Mouse (Mus musculus): ENCODE measurements around the gene Draxin. TPM values are rescaled to one million over a fixed set of nuclear protein-coding genes. Genes with fewer than 3 reads are reported as not detected.

Gene Draxin
- polyA plus RNA-seq, 1 experiment from 2014 or later: 13.1 TPM

DNA sequence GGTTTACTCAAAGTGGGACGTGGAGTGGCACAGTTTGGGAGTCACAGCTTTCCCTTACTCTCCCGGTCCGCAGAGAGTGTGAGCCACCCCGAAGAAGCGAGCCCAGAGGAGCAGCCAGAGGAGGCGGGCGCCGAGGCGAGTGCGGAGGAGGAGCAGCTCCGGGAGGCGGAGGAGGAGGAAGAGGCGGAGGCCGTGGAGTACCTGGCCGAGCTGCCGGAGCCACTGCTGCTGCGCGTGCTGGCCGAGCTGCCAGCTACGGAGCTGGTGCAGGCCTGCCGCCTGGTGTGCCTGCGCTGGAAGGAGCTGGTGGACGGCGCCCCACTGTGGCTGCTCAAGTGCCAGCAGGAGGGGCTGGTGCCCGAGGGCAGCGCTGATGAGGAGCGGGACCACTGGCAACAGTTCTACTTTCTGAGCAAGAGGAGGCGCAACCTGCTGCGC, 33.5 kb upstream of the Draxin start:
- peaks cover 84% of the 10 kb centered on the region for H3K27me3 ChIP-seq (ENCODE audit: insufficient read depth, poor library complexity, severe bottlenecking)
- whole genome bisulfite sequencing: under 1% methylated on average over 29 of the region's 29 CpGs
- H3K9me3 ChIP-seq: no peaks in the 10 kb centered on the region
- H3K4me1 ChIP-seq (replicated peaks): peaks cover 67% of the 10 kb centered on the region
- H3K4me3 ChIP-seq: peak overlapping the region; percentile 47
- H3K27ac ChIP-seq: peak overlapping the region; percentile 6; the same call in 1 of the 2 replicates
- H3K36me3 ChIP-seq: no peaks in the 10 kb centered on the region
- peak; percentile 76 for DNase-seq (ENCODE audit: low spot score)

DNA sequence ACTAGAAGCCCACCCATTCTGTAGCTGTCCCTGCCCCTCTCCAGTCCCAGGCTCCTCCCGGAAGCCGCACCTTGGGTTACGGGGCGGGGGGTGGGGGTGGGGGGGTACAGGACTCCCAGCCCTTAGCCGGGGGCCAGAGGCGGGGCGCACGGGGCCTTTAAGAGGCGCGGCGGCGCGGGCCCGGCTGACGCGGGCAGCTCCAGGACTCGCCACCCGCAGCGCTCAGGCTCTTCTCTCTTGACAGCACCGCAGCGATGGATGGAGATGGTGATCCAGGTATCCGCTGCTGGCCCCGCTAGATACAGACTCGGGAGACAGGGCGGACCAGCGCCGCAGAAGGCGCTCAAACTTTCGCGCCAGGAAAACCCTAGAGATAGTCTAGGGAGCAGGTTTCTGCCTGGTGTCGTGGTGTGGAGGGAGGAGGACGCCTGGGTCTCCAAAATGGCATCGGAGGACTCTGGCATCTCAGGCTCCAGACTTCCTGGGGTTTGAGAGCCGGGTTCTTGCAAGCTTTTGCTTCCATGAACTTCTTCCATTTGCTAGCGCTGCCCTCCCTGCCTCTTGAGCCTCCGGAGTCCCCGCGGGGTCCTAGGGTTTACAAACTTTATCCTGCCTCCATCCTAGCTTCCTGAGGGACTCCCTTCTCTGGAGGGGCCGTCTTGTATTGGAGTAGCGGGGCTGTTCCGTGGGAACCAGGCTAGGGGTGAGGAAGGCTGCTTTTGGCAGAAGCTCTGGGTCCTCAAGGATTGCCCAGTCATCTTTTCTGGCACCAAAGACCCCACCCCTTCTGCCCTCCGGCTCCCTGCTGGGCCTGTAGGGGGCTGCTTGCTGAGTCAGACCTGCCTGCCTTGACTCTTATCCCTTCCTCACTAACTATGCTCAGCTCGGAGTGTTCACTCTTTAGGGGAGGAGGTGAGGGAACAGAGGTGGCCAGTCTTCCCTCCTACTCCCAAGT, 30.2 kb upstream of the Draxin start, which contains the start of the genes Fbxo44 and Fbxo2:
Gene Fbxo44 (minus strand): TSS at position 47 of the 955 bp plus-strand sequence.
Gene Fbxo2 (plus strand): TSS at position 186 of the 955 bp plus-strand sequence.
- Histone ChIP-seq H3K27ac (peak within 1 kb of the TSS; percentile 95), H3K36me3 (peaks cover 29% of the 10 kb centered on the region), H3K9me3 (no peaks in the 10 kb centered on the region), H3K27me3 (ENCODE audit: insufficient read depth, poor library complexity, severe bottlenecking) (peaks cover 64% of the 10 kb centered on the region), H3K4me1 (replicated peaks) (peaks cover 70% of the 10 kb centered on the region), H3K4me3 (peak within 1 kb of the TSS; percentile 81)
- WGBS: under 1% methylated on average over 43 of the region's 43 CpGs
- DNase-seq (ENCODE audit: low spot score): peak; percentile 31

DNA sequence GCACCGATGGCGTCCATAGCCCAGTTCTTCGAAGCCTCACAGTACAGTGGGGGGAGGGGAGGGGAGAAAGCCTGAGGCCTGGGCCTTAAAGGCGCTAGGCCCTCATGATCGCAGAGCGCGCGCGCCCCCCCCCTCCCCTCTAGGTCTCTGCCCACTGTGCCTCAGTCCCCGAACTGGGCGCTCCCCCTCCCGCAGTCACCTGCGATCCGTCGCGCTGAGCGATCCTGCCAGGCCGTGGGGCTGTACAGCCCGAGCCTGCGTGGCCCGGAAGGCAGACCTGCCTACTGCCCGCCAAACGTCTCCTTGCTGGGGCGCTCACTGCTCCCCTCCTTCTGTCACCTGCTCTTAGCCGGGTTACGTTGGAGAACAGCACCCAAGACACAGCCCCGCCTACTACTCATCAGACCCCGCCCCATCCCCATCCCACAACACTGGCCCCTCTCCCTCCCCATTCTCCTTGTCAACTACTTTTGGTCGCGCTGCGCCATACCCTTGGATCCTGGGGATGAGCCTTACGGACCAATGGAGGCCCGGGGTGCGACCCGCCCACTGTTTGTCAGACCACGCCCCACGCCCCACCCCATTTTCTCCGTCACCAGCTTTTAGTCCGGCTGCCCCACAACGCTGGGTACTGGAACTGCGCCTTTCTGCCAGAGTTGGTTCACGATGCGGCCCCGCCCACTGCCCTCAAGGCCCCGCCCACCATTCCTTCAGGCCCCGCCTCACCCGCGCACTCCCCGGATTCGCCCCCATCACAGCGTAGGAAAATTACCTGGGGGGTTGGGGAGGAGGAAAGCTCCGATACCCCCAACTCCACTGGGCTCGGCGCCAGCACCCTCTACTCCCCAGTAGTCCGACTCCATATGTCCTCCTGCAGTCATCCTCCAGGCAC, 29.3 kb upstream of the Draxin start:
- under 1% methylated on average over 55 of the region's 55 CpGs for WGBS
- peak overlapping the region; percentile 81 for H3K4me3 ChIP-seq
- H3K9me3 ChIP-seq: no peaks in the 10 kb centered on the region
- H3K27ac ChIP-seq: peak overlapping the region; percentile 95
- DNase-seq (ENCODE audit: low spot score): peak; percentile 98
- peaks cover 38% of the 10 kb centered on the region for H3K36me3 ChIP-seq
- H3K4me1 ChIP-seq (replicated peaks): peaks cover 61% of the 10 kb centered on the region
- peaks cover 55% of the 10 kb centered on the region for H3K27me3 ChIP-seq (ENCODE audit: insufficient read depth, poor library complexity, severe bottlenecking)

DNA sequence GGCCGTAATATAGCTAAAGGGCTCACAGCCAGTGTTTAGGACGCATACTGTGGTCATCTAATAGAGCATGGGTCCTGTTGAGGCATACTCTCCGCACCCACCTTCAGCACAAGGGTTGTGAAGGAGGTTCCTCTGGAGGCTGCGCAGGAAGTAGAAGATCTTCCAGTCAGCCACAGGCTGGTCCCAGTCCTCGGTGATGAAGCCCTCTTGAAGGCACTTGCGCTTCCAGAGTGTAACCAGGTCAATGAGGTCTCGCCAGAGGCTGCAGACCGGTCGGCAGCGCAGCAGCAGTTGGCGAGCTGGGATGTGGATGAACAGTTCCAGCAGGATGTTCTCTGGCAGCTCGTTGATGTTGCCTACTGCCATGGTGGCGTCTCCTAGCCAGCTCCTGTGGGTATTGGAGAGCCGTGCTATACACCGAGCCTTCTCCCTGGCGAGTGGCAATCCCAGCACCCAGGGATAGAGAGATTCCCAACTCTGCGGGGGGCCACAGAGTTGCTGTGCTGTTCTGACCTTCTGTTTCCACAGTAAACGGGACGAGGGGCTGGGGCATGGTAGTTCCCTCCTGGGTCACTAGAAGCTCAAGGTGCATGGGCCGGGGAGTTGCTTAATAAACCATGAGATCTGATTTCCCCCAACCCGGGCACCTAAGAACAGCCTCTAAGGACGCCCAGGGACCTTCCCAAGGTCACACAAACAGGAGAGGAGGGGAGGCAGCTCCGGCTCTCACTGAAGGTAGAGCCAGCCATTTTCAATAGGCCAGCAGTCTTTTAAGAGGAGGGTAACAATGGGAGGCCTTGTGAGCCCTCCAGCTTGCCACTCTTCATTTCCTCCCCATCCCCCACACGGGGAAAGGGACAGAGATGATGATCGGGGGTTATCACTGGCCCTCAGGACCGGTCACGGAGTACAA, 28.2 kb upstream of the Draxin start:
- peak overlapping the region; percentile 95 for H3K27ac ChIP-seq

DNA sequence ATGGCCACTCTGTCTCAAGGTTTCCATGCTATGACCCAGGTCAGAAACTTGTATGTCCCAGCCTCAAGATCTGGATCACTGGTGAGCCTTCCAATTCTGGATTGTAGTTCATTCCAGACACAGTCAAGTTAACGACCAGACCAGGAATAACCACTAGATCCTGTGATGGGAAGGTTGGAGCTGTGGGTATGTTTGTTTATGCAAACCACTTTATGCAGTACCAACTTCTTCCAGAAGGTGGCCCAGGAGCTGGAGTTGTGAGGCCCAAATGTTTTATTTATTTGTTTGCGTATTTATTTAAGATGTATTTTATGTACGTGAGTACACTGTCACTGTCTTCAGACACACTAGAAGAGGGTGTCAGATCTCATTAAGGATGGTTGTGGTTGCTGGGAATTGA, 24.5 kb upstream of the Draxin start:
- peaks cover 52% of the 10 kb centered on the region for H3K4me1 ChIP-seq (replicated peaks)
- DNase-seq (ENCODE audit: low spot score): no peak
- H3K27me3 ChIP-seq (ENCODE audit: insufficient read depth, poor library complexity, severe bottlenecking): peaks cover 7% of the 10 kb centered on the region
- 70% methylated on average over 3 of the region's 3 CpGs for WGBS
- H3K4me3 ChIP-seq: no peak overlapping the region
- no peaks in the 10 kb centered on the region for H3K9me3 ChIP-seq
- H3K27ac ChIP-seq: no peak overlapping the region
- H3K36me3 ChIP-seq: peaks cover 63% of the 10 kb centered on the region

More for the DNA sequence above, 28.2 kb upstream of the Draxin start:
- Histone ChIP-seq H3K27me3 (ENCODE audit: insufficient read depth, poor library complexity, severe bottlenecking) (peaks cover 44% of the 10 kb centered on the region), H3K36me3 (peaks cover 49% of the 10 kb centered on the region), H3K9me3 (no peaks in the 10 kb centered on the region), H3K4me1 (replicated peaks) (peaks cover 50% of the 10 kb centered on the region), H3K4me3 (peak overlapping the region; percentile 81)
- DNase-seq (ENCODE audit: low spot score): peak; percentile 60
- 24% methylated on average over 27 of the region's 27 CpGs for WGBS

DNA sequence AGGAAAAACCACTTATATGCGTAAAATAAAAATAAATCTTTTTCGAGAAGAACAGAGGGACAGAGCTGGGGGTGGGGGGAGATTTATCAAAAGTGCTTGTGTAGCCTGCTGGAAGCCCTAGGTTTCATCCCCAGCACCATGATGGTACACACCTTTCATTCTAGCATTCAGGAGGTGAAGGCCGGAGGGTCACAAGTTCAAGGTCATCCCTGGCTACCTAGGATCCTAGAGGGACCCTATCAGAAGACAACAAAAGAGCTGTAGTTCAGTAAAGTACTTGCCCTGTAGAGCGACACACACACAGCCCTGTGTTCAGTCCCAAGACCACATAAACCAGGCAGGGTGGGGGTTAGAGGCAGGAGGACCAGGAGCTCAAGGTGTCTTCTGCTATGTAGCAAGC, 23.5 kb upstream of the Draxin start:
- Histone ChIP-seq H3K4me1 (replicated peaks) (peaks cover 51% of the 10 kb centered on the region), H3K9me3 (no peaks in the 10 kb centered on the region), H3K4me3 (no peak overlapping the region), H3K36me3 (peaks cover 67% of the 10 kb centered on the region), H3K27me3 (ENCODE audit: insufficient read depth, poor library complexity, severe bottlenecking) (peaks cover 7% of the 10 kb centered on the region; the same call in 1 of the 2 replicates), H3K27ac (no peak overlapping the region)
- WGBS: 91% methylated on average over 4 of the region's 4 CpGs
- DNase-seq (ENCODE audit: low spot score): no peak

DNA sequence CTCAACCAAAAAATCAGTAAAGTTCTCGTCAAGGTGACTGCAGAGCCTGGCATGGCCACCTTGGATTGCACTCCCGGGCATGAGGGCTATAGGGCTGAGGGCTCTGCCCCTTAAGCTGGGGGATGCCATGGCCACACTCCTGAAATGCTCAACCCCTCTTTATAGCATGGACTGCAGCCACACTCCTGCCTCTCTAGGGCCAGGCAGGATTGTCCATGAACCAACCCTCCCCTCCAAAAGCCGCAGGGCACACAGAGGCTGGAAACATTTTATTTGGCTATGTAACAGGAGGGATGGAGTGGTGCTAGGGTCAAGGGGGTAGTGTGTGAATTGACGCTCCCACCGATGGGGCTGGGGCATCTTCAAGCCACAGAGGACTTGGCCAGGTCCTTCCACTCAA, 22.0 kb upstream of the Draxin start:
- Histone ChIP-seq H3K36me3 (peaks cover 70% of the 10 kb centered on the region), H3K27ac (no peak overlapping the region; the same call in 1 of the 2 replicates)

DNA sequence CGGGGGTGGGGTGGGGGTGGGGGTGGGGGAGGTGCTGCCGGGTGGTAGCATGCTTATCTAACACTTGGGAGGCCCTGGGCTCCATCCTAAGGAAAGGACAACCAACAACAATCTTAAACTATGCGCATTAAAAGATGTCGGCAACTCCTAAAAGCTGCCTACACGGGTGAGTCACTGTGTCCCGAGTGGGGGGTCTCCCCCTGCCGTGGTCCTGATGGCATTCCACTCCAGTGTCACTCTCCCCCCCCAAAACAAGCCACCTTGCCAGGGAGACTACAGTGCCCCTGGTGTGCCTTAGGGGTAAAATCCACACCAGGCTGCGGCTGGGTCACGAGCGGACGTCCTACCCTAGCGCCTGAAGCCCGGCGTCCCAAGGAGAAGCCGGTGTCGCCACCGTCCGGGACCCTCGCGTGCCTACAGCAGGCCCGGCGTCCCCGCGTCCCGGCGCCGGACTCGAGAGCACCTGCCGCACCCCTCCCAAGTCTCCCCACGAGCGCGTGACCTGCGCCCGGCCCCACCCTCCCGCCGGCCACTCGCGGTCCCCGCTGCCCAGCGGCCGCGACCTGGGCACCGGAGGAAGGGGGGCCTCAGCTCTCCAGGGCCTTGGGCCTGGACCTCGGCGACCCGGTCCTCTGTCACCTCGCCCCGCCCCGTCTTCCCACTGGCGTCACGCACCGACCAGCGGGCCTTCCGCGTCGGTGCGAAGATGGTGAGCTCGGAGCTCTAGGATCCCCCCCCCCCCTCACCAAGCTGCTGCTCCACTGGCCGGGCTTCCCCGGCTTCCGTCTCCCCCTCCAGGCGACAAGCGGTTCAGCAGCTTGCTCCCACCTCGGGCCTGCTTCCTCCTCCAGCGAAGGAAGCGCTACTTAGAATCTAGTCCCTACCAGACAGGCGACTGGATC, 21.0 kb upstream of the Draxin start, which contains the start of gene Fbxo6:
Gene Fbxo6 (minus strand): TSS at position 874 of the 902 bp plus-strand sequence.
- Histone ChIP-seq H3K4me3 (peak within 1 kb of the TSS; percentile 69), H3K36me3 (peaks cover 70% of the 10 kb centered on the region), H3K9me3 (no peaks in the 10 kb centered on the region), H3K4me1 (replicated peaks) (peaks cover 36% of the 10 kb centered on the region), H3K27me3 (ENCODE audit: insufficient read depth, poor library complexity, severe bottlenecking) (no peaks in the 10 kb centered on the region), H3K27ac (peak within 1 kb of the TSS; percentile 92)
- peak; percentile 88 for DNase-seq (ENCODE audit: low spot score)
- WGBS: 1% methylated on average over 67 of the region's 67 CpGs

More for the DNA sequence above, 22.0 kb upstream of the Draxin start:
- Histone ChIP-seq H3K4me3 (no peak overlapping the region; the same call in 1 of the 2 replicates), H3K9me3 (no peaks in the 10 kb centered on the region), H3K4me1 (replicated peaks) (peaks cover 40% of the 10 kb centered on the region), H3K27me3 (ENCODE audit: insufficient read depth, poor library complexity, severe bottlenecking) (no peaks in the 10 kb centered on the region)
- no peak for DNase-seq (ENCODE audit: low spot score)
- WGBS: 85% methylated on average over 5 of the region's 5 CpGs

DNA sequence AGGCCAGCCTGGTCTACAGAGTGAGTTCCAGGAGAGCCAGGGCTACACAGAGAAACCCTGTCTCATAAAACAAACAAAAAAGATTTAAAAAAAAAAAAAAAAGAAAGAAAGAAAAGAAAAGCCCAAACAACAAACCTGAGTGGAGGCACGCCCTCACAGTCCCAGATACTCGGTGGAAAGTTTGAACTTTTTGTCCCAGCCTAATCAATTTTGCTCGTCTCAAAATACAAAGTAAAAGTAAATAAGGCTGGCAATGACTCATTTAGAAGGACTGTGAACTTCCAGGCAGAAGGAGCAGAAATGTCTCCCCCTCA, 20.4 kb upstream of the Draxin start:
- Histone ChIP-seq H3K36me3 (peaks cover 70% of the 10 kb centered on the region), H3K27ac (peak overlapping the region; percentile 92), H3K9me3 (no peaks in the 10 kb centered on the region), H3K27me3 (ENCODE audit: insufficient read depth, poor library complexity, severe bottlenecking) (no peaks in the 10 kb centered on the region), H3K4me3 (peak overlapping the region; percentile 69), H3K4me1 (replicated peaks) (peaks cover 36% of the 10 kb centered on the region)
- WGBS: 65% methylated on average over 3 of the region's 3 CpGs
- no peak for DNase-seq (ENCODE audit: low spot score)

DNA sequence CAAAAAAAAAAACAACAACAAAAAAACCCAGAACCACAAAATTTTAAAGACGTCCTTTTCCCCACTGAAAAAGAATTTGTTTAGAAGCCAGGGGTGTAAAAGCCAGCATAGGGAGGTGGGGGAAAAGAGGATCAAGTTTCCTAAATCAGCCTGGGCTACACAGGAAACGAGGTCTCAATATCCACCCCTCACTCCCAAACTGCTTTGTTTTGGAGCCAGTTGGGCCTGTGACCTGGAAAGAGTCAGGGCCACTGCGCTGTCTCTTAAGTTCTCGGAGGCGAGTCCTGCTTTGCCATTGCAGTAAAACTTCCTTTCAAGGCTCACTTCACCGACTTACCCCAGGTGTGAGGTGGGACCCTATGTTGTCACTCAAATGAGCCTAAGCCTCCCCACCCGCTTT, 19.7 kb upstream of the Draxin start:
- Histone ChIP-seq H3K4me3 (no peak overlapping the region), H3K9me3 (no peaks in the 10 kb centered on the region), H3K36me3 (peaks cover 70% of the 10 kb centered on the region), H3K27ac (peak overlapping the region; percentile 29; the same call in 1 of the 2 replicates), H3K4me1 (replicated peaks) (peaks cover 36% of the 10 kb centered on the region), H3K27me3 (ENCODE audit: insufficient read depth, poor library complexity, severe bottlenecking) (no peaks in the 10 kb centered on the region)
- WGBS: 46% methylated on average over 7 of the region's 7 CpGs
- DNase-seq (ENCODE audit: low spot score): no peak

DNA sequence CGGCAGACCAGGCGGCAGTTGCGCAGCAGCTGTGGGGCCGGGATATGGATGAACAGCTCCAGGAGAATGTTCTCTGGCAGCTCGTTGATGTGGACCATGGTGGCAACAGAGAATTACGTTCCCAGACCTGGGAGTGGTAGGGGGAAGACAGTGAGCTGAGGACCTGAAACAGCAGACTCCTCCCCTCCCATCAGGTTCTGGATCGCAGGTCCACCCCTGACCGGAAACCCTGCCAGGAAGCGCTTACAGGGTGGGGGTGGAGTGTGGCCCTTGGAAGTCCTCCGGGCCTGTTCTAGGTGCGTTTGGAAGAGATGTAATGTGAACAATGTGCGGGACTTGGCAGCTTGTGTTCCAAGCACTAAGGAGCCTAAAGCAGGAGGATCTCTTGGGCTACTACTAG, 19.0 kb upstream of the Draxin start:
- no peak for DNase-seq (ENCODE audit: low spot score)
- H3K27me3 ChIP-seq (ENCODE audit: insufficient read depth, poor library complexity, severe bottlenecking): no peaks in the 10 kb centered on the region
- peaks cover 70% of the 10 kb centered on the region for H3K36me3 ChIP-seq
- 67% methylated on average over 12 of the region's 12 CpGs for WGBS
- H3K9me3 ChIP-seq: no peaks in the 10 kb centered on the region
- no peak overlapping the region for H3K4me3 ChIP-seq
- peak overlapping the region; percentile 45; the same call in 1 of the 2 replicates for H3K27ac ChIP-seq
- peaks cover 36% of the 10 kb centered on the region for H3K4me1 ChIP-seq (replicated peaks)

Data from hindbrain, embryonic 10.5 days (tissue).